Mouse (Mus musculus) midbrain, embryonic 14.5 days (tissue): ENCODE measurements around the gene Heatr6. TPM values are rescaled to one million over a fixed set of nuclear protein-coding genes. Genes with fewer than 3 reads are reported as not detected.
A peak's percentile ranks its signal among the peaks of the same experiment; 100 is the strongest.

Experiments used
- ATAC-seq: fragments of 200-750 bp; cut with Nextera tagmentation; 2 replicates; pipeline ENCODE4 v1.8.0; 2017; ENCODE audit warnings: moderate number of reproducible peaks, moderate library complexity; ENCODE audit not compliant: low FRiP score, low TSS enrichment
- DNase-seq: peaks from one replicate; pipeline ENCODE4 v3.0.0-alpha.2; 2015
- H3K27ac ChIP-seq: fragments of 300-500 bp; sonication (generic); replicated peaks from 2 replicates; pipeline ENCODE4 v1.5.1; 2014; ENCODE audit warnings: mild to moderate bottlenecking, low read depth, low read length, moderate library complexity
- H3K27me3 ChIP-seq: fragments of 300-500 bp; sonication (generic); 2 replicates; pipeline ENCODE4 v1.6.1; 2014; ENCODE audit warnings: low read length, control low read depth, mixed read lengths; ENCODE audit not compliant: control insufficient read depth, insufficient read depth
- H3K36me3 ChIP-seq: fragments of 300-500 bp; sonication (generic); 2 replicates; pipeline ENCODE4 v1.6.1; 2014; ENCODE audit warnings: low read length, control low read depth; ENCODE audit not compliant: control insufficient read depth, insufficient read depth
- H3K4me1 ChIP-seq: fragments of 300-500 bp; sonication (generic); 2 replicates; pipeline ENCODE4 v1.6.1; 2014; ENCODE audit warnings: mild to moderate bottlenecking, antibody characterized with exemption, low read length, control low read depth; ENCODE audit not compliant: control insufficient read depth, insufficient read depth
- H3K4me2 ChIP-seq: fragments of 300-500 bp; sonication (generic); 2 replicates; pipeline ENCODE4 v1.6.1; 2014; ENCODE audit warnings: mild to moderate bottlenecking, low read length, moderate library complexity
- H3K4me3 ChIP-seq: fragments of 300-500 bp; sonication (generic); replicated peaks from 2 replicates; pipeline ENCODE4 v1.5.1; 2014; ENCODE audit warnings: low read depth, low read length
- H3K9ac ChIP-seq: fragments of 300-500 bp; sonication (generic); replicated peaks from 2 replicates; pipeline ENCODE4 v1.6.1; 2014; ENCODE audit warnings: mild to moderate bottlenecking, low read length, moderate library complexity
- H3K9me3 ChIP-seq: fragments of 300-500 bp; sonication (generic); 2 replicates; pipeline ENCODE4 v1.6.1; 2016; ENCODE audit warnings: low read length, control low read depth, mixed read lengths; ENCODE audit not compliant: control insufficient read depth
- WGBS: fragments of 180-500 bp; shearing (Covaris S2); extraction: QIAGEN DNeasy Blood & Tissue Kit; methylation state at CpG from one replicate; pipeline ENCODE4 v1.1.7; 2014; 5-methylcytosine and 5-hydroxymethylcytosine counted together
- polyA plus RNA-seq: library from polyadenylated mRNA; unstranded; fragments of >200 nt; fragmentation: Nextera tagmentation; extraction: Ambion mirVana; gene quantifications from 2 replicates; pipeline ENCODE4 v1.2.1, GENCODE M21; 2014

Gene Heatr6
- polyA plus RNA-seq, 1 experiment from 2014 or later: 37.2 TPM

DNA sequence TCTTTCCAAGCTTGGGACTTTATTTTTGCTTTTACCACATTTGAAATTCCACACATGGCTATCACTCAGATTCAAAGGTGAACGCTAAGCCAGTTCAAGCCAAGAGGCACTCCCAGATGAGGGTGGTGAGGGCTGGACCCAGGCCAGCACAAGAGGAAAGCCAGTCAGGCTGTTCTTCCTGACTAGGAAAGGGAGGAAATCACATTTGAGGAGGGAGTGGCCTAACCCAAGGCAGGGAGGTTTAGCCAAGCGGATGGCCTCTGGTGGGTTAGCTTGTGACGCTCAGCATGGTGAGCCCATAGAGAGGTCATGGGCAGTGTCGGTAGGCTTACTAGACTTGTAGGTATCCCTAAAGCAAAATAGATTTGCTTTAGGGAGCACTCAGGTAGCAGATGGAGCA lies 33.3 kb downstream of the Heatr6 start:
- H3K36me3 ChIP-seq: peaks cover 22% of the 10 kb centered on the region
- H3K4me1 ChIP-seq: no peaks in the 10 kb centered on the region
- no peaks in the 10 kb centered on the region for H3K27me3 ChIP-seq
- no peak overlapping the region for H3K9ac ChIP-seq
- WGBS: 81% methylated on average over 4 of the region's 4 CpGs
- no peaks in the 10 kb centered on the region for H3K9me3 ChIP-seq
- DNase-seq (no peak), ATAC-seq (no peak)
- no peak overlapping the region for H3K4me2 ChIP-seq
- H3K4me3 ChIP-seq: no peak overlapping the region
- H3K27ac ChIP-seq: no peak overlapping the region

DNA sequence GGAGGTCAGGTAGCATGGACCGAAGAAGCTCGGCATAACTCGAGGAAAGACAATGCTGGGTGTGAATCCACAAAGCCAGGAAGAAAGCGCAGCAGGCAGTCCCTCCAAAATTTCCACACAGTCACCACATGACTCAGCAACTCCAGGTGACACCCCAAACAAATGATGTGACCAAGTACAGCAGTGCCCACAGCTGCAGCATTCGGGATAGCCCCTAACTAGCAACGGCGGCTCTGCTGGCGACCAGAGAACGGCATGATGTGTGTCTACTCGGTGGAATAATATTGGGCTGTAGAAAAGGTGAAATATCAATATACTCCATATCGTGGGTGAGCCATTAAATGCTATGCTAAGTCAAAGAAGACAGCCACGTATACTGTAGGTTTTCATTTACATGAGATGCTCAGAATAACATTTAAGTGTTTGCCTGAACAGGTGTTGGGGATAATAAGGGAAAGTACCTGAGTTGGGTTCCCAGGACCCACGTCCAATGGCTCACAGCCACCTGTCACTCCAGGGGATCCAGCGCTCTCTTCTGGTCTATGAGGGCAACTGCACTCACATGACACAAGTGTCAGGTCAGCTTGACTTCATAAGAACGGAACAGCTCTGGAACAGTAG lies 34.0 kb downstream of the Heatr6 start:
- no peak for DNase-seq
- H3K9ac ChIP-seq: no peak overlapping the region
- WGBS: 85% methylated on average over 15 of the region's 15 CpGs
- H3K4me1 ChIP-seq: no peaks in the 10 kb centered on the region
- no peaks in the 10 kb centered on the region for H3K27me3 ChIP-seq
- no peak overlapping the region for H3K4me3 ChIP-seq
- H3K4me2 ChIP-seq: no peak overlapping the region
- no peak overlapping the region for H3K27ac ChIP-seq
- ATAC-seq: no peak
- H3K36me3 ChIP-seq: peaks cover 17% of the 10 kb centered on the region
- no peaks in the 10 kb centered on the region for H3K9me3 ChIP-seq

DNA sequence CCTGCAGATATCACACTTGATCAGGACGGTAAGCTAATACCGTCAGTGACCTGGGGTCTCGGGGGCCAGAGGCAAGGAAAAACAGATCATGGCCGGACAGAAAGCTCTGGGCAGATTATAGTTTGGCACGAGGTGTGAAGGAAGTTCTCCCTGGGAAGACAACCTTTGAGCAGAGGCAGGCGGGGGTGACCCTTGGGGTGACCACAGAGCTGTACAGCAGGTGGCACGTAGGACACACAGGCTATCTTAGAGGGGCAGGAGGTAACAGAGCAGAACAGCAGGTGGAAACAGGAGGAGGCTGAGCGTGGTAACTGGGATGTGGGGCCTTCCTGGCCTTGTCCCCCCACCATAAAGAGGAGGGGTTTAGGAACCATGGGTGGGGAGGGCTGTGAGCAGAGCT lies 34.8 kb downstream of the Heatr6 start:
- no peak overlapping the region for H3K27ac ChIP-seq
- H3K4me3 ChIP-seq: no peak overlapping the region
- H3K9me3 ChIP-seq: no peaks in the 10 kb centered on the region
- H3K27me3 ChIP-seq: no peaks in the 10 kb centered on the region
- H3K4me1 ChIP-seq: no peaks in the 10 kb centered on the region
- DNase-seq (no peak), ATAC-seq (no peak)
- H3K4me2 ChIP-seq: no peak overlapping the region
- no peak overlapping the region for H3K9ac ChIP-seq
- peaks cover 9% of the 10 kb centered on the region for H3K36me3 ChIP-seq
- 76% methylated on average over 8 of the region's 8 CpGs for WGBS

DNA sequence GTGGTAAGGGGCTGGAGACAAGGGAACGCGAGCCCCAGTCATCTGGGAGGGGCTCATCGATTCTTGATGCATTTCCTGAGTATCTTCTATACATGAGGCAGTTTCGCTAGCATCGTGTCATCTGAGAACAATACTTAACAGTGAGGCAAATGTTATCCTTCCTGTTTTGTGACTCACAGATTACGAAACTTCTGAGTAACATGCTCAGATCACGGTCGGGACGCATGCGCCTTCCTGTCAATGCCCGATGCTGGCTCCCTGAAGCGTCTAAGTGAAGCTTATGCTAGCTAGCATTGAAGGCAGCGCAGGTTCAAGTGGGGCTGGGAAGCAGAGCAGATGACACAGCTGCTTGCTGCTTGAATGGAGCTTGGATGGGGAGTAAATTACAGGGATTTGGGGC lies 35.8 kb downstream of the Heatr6 start:
- H3K27me3 ChIP-seq: no peaks in the 10 kb centered on the region
- no peaks in the 10 kb centered on the region for H3K9me3 ChIP-seq
- DNase-seq: no peak
- no peak overlapping the region for H3K27ac ChIP-seq
- ATAC-seq: no peak
- H3K9ac ChIP-seq: no peak overlapping the region
- no peak overlapping the region for H3K4me3 ChIP-seq
- WGBS: 74% methylated on average over 13 of the region's 13 CpGs
- no peaks in the 10 kb centered on the region for H3K4me1 ChIP-seq
- H3K4me2 ChIP-seq: no peak overlapping the region
- no peaks in the 10 kb centered on the region for H3K36me3 ChIP-seq

DNA sequence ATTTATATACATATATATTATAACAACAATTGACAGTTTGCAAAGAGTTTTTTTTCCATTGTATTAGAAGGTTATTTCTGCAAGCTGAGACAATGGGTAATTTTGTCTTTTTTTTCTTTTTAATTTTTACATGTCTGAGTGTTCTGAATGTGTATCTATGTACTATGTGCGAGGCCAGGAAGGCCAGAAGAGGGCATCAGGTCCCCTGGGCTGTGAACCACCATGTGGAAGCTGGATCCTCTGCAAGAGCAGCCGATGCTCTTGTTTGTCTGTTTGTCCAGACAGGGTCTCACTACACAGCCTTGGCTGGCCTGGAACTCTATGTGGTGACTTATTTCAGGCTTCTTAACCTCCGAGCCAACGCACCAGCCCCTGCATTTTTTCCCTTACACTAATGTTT lies 37.6 kb downstream of the Heatr6 start:
- DNase-seq: no peak
- Histone ChIP-seq H3K36me3 (no peaks in the 10 kb centered on the region), H3K27me3 (no peaks in the 10 kb centered on the region), H3K4me1 (no peaks in the 10 kb centered on the region), H3K4me3 (no peak overlapping the region), H3K9me3 (no peaks in the 10 kb centered on the region), H3K27ac (no peak overlapping the region), H3K4me2 (no peak overlapping the region), H3K9ac (no peak overlapping the region)
- ATAC-seq: no peak
- WGBS: 73% methylated on average over 4 of the region's 4 CpGs

DNA sequence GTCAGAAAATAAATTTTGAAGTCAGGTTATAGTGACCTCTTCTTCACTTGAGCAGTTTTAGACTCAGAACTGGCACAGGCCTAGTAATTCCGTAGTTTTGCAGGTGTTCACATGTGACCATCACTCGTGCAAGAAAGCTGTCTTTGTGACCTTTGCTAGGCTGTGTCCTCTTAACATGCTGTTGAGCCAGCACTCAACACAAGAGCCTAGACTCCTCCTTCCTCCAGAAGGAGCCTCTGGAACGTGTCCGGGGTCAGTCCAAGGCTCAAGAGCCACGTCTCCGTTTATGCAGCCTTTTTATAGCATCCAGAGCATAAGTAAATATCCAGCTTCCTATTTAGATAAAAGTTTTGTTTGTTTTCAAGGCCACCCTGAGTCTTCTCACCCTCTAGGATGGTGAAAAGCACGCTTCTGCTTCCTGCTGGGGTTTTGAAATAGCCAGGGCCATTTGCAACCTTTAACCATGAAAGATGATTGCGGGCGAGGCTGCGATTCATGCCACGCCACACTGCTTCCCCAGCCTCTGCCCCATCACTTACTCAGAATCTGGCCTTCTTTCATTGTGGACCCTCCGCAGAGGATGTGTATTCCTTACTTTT lies 38.9 kb downstream of the Heatr6 start:
- Histone ChIP-seq H3K27me3 (no peaks in the 10 kb centered on the region), H3K4me2 (no peak overlapping the region), H3K9me3 (no peaks in the 10 kb centered on the region), H3K9ac (no peak overlapping the region), H3K27ac (no peak overlapping the region), H3K4me1 (no peaks in the 10 kb centered on the region), H3K36me3 (no peaks in the 10 kb centered on the region), H3K4me3 (no peak overlapping the region)
- WGBS: 80% methylated on average over 12 of the region's 12 CpGs
- DNase-seq: no peak
- ATAC-seq: no peak

DNA sequence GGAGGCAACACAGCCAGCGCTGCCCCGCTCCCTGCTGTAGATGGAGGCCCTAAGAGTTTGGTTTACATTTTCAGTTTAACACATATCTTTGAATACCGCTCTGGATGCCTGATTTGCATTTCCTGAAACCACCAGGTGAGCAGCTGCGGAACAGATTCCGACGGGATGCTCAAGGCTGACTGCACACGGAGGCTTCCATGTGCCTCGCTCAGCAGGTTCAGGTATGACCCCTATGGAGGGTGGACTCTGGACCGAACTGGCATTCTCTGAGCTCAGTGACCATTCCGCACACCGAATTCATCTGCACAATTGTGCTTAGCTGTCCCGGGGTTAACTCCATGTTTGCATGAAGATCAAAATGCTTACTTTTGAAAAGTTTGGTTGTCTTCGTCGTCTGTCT lies 39.8 kb downstream of the Heatr6 start:
- ATAC-seq: no peak
- H3K27me3 ChIP-seq: no peaks in the 10 kb centered on the region
- WGBS: 85% methylated on average over 14 of the region's 14 CpGs

DNA sequence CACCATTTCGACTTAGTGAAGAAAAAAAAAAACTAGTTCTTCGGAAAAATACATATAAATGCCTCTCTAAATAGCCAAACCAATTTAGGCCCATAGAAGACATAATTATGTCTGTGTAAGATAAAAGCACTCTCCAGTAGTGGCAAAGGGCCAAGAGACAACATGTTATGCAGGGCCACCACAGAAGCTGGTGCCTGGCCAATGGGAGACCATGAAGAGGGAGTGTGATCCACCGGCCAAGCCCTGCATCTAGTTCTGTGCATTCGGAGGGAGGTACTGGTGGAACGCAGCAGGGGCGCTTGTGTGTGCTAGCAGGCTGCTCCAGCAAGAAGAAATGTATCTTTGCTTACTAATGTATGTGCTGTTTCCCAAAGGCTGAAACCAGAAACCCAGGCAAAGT lies 42.6 kb downstream of the Heatr6 start:
- DNase-seq: peak; percentile 36
- no peaks in the 10 kb centered on the region for H3K27me3 ChIP-seq
- H3K9ac ChIP-seq: no peak overlapping the region
- no peaks in the 10 kb centered on the region for H3K4me1 ChIP-seq
- WGBS: 67% methylated on average over 6 of the region's 6 CpGs
- no peaks in the 10 kb centered on the region for H3K36me3 ChIP-seq
- H3K27ac ChIP-seq: no peak overlapping the region
- no peak overlapping the region for H3K4me3 ChIP-seq
- H3K4me2 ChIP-seq: no peak overlapping the region
- no peak for ATAC-seq
- no peaks in the 10 kb centered on the region for H3K9me3 ChIP-seq

More for the DNA sequence above, 39.8 kb downstream of the Heatr6 start:
- no peaks in the 10 kb centered on the region for H3K4me1 ChIP-seq
- H3K4me2 ChIP-seq: no peak overlapping the region
- no peaks in the 10 kb centered on the region for H3K36me3 ChIP-seq
- no peak overlapping the region for H3K9ac ChIP-seq
- DNase-seq: no peak
- no peaks in the 10 kb centered on the region for H3K9me3 ChIP-seq
- no peak overlapping the region for H3K27ac ChIP-seq
- H3K4me3 ChIP-seq: no peak overlapping the region

DNA sequence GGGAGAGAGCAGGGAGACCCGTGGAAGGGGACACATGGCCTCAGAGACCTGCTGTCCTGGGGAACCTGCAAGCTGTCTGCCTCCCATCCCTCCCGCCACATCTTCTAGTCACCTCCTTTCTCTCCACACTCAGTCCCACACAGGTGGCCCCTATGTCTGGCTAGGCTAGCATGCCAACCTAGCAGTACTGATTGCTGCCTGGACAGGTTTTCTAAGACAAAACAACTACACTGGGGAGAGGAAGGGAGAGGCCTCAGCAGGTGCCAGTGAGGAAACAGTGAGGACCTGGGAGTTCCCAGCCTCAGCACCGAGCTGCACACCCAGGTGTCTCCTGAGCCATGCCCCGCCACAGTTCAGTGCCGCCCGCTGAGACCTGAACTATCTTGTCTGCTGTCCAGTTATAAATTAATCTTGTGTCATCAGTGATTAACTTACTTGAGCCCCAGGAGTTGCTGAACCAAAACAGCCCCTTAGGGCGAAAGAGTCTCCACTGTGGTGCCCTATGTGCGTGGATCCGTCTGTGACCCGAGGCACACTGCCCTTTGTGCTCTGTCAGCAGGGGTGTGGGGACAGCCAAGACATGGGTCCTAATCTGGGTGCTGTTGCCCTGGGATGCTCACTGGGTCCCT lies 43.6 kb downstream of the Heatr6 start:
- H3K4me2 ChIP-seq: no peak overlapping the region
- H3K27ac ChIP-seq: no peak overlapping the region
- WGBS: 80% methylated on average over 10 of the region's 10 CpGs
- no peak overlapping the region for H3K9ac ChIP-seq
- no peaks in the 10 kb centered on the region for H3K9me3 ChIP-seq
- DNase-seq (no peak), ATAC-seq (no peak)
- H3K4me3 ChIP-seq: no peak overlapping the region
- H3K36me3 ChIP-seq: no peaks in the 10 kb centered on the region
- no peaks in the 10 kb centered on the region for H3K4me1 ChIP-seq
- H3K27me3 ChIP-seq: no peaks in the 10 kb centered on the region
